Mouse (Mus musculus): ENCODE results near the gene Naaladl2.

DNA sequence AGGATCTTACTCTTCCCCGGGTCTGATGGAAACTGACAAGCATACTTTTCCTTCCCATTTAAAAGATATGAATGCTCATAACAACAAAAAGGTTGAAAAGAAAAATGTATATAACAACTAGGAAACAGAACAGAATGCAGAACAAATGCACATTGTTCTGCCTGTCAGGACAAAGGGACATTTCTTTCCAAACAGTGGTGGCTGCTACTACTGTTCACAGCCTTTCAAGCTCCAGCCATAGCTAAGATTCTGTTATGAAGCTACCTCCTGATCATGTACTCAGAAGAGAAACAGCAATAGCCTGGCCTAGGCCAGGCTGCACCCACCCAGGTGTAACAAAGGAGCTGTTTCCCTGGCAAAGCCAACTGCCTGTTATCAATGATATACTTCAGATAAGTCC, 271.8 kb downstream of the Naaladl2 start:
- TF ChIP-seq CTCF (IDR thresholded peaks at IDR 0.05; ENCODE audit: control insufficient read depth, insufficient read depth, low read length) (no peak), POLR2A (IDR thresholded peaks at IDR 0.05; ENCODE audit: borderline replicate concordance, control insufficient read depth, low read depth, low read length) (no peak)
